Mouse (Mus musculus) spleen, adult 2 months (tissue): Measurements from ENCODE around the gene Gm28551.

ENCODE experiments used
- CTCF ChIP-seq: fragments of 200-500 bp; IDR thresholded peaks from 2 replicates; pipeline ENCODE4 v1.5.1; 2011; ENCODE audit warnings: mild to moderate bottlenecking, inconsistent platforms; ENCODE audit not compliant: insufficient read depth, insufficient read length, insufficient replicate concordance; ENCODE audit errors: extremely low read depth
- POLR2A ChIP-seq: fragments of 200-500 bp; IDR thresholded peaks from 2 replicates; pipeline ENCODE4 v1.6.1; 2011; ENCODE audit warnings: low read depth, low read length, inconsistent platforms

DNA sequence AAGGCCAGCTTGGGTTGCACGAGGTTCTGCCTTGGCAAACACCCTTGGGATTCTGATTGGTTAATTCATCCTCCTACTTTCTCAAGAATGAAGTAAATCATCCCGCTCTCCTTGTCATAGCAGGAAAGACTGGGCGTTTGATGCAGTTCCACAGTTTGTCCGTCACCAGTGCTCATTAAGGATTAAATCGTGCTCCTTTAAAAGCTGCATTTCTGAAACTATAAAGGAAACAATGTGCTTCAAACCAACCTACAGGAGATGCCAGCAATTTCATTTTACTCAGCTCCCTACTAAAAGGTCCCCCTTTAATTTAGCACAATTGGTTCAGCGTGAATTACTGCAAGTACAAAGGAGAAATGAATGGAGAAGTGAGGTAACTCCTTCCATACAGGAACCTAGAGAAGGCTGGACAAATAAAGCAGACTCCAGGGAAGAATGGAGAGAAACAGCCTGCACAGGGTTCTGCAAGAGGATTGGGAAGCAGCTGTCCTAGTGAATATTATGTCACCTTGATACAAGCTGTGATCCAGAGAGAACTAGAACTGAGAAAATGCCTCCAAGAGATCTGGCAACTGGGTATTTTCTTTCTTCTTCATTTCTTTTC lies 31.7 kb upstream of the Gm28551 start:
- TF ChIP-seq CTCF (no peak), POLR2A (no peak)
